21 mouse cellular contexts compared by ENCODE assay signal in genomic region chr12:81679807-81680529, GRCm38 (mm10). TPM values are rescaled to one million over a fixed set of nuclear protein-coding genes. Genes with fewer than 3 reads are reported as not detected.
"Had no signal": no experiment of that assay in that cellular context is flagged by ENCODE, and none has a peak within 500 bp of the region (broad histone marks: within the 10 kb centered on the region; RNA-seq: fewer than 3 reads in every experiment).

No protein-coding gene starts in this region.

- H3K27me3 ChIP-seq: limb, embryonic 13.5 days; midbrain, embryonic 12.5 days; midbrain, embryonic 15.5 days; neural tube, embryonic 13.5 days; stomach, embryonic 15.5 days had no signal

- H3K9me3 ChIP-seq: limb, embryonic 10.5 days; limb, embryonic 13.5 days; midbrain, embryonic 12.5 days; midbrain, embryonic 15.5 days; neural tube, embryonic 13.5 days; stomach, embryonic 15.5 days had no signal

- H3K4me2 ChIP-seq: limb, embryonic 13.5 days; liver, embryonic 11.5 days; lung, embryonic 14.5 days; midbrain, embryonic 12.5 days; midbrain, embryonic 15.5 days; neural tube, embryonic 13.5 days; stomach, embryonic 15.5 days had no signal

- H3K4me3 ChIP-seq: layer of hippocampus, adult 2 months; limb, embryonic 10.5 days; limb, embryonic 13.5 days; midbrain, embryonic 12.5 days; midbrain, embryonic 15.5 days; neural tube, embryonic 13.5 days; stomach, embryonic 15.5 days had no signal

- ATAC-seq: liver, postnatal 0 days; lung, postnatal 0 days; midbrain, embryonic 15.5 days had no signal

- H3K27ac ChIP-seq: kidney, postnatal 0 days; layer of hippocampus, adult 2 months; limb, embryonic 10.5 days; limb, embryonic 13.5 days; liver, embryonic 14.5 days; macrophage; midbrain, embryonic 12.5 days; midbrain, embryonic 15.5 days; neural tube, embryonic 13.5 days; stomach, embryonic 15.5 days had no signal

- DNase-seq: kidney, postnatal 25 days; layer of hippocampus, adult 9-11 months; liver, postnatal 0 days; lung, embryonic 14.5 days; retina, postnatal 1 day; right cerebral cortex, postnatal 25 days; spleen, adult 18-20 months; thymus, postnatal 25 days had no signal

- H3K9ac ChIP-seq: limb, embryonic 13.5 days; liver, embryonic 14.5 days; liver, postnatal 0 days; lung, embryonic 14.5 days; midbrain, embryonic 12.5 days; midbrain, embryonic 15.5 days; neural tube, embryonic 13.5 days; stomach, embryonic 15.5 days had no signal

- H3K36me3 ChIP-seq: limb, embryonic 10.5 days; limb, embryonic 13.5 days; midbrain, embryonic 12.5 days; midbrain, embryonic 15.5 days; neural tube, embryonic 13.5 days; stomach, embryonic 15.5 days had no signal

- H3K4me1 ChIP-seq: limb, embryonic 10.5 days; stomach, embryonic 15.5 days had no signal

RNA-seq across cellular contexts. Expression of gene Ttc9, which starts 48.9 kb away (rescaled TPM):
- total RNA-seq: neutrophil, adult 5-6 weeks had no signal
- polyA plus RNA-seq: liver, postnatal 0 days; macrophage had no signal
